In the genomic region with DNA sequence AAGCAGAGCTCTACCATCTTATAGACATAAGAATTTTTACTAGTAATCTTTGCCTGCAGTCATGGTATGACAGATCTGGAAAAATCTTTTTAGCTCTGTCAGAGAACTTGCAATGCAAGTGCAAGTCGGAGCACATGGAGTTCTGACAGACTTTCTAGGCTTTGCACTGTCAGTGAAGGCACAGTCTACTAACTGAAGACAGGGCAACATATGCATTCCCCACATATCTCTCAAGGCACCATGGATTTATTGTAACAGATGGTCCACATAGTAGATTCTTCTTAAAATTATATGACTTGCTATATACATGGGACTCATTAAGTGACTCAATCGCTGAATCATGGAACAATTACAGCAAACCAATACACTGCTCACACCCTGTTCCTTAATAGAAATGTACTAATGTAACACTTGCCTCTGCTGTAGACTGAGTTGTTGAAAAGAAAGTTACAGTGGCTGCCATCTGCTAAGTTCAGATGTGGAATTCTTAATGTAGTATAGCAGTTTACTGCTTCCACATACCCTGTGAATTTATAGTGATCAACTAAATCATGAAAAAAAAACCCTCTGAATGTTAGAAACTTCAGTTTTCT, we compare ENCODE assay signal across 23 mouse cellular contexts.
DNase-seq lines count a peak whose midpoint lies in the region; ATAC-seq and TF ChIP-seq lines count a peak whose summit lies in the region.
"Had no signal": no experiment of that assay in that cellular context is flagged by ENCODE, and none has a peak within 500 bp of the region (broad histone marks: within the 10 kb centered on the region; RNA-seq: fewer than 3 reads in every experiment).

No protein-coding gene starts in this region.

- H3K9me3 ChIP-seq in forebrain, embryonic 13.5 days (replicated peaks) = peaks cover 6% of the 10 kb centered on the region
- H3K9me3 ChIP-seq in forebrain, embryonic 11.5 days (ENCODE audit: control insufficient read depth, low read length) = no peaks in the 10 kb centered on the region
- no peaks in the 10 kb centered on the region; the same call in 1 of the 2 replicates for H3K9me3 ChIP-seq in forebrain, embryonic 16.5 days (ENCODE audit: control insufficient read depth, low read length)
- H3K9me3 ChIP-seq: embryonic facial prominence, embryonic 13.5 days; heart, embryonic 13.5 days had no signal

- peak; percentile 46; the same call in 1 of the 2 replicates for ATAC-seq in forebrain, embryonic 13.5 days
- ATAC-seq in forebrain, embryonic 11.5 days (replicated peaks; ENCODE audit: low FRiP score) = no peak
- ATAC-seq in forebrain, embryonic 16.5 days = peak; percentile 56
- ATAC-seq: hindbrain, embryonic 16.5 days; inflammation-experienced regulatory T-cells, adult 6 months; intestine, postnatal 0 days had no signal

- H3K9ac ChIP-seq in forebrain, embryonic 13.5 days = no peak overlapping the region
- no peak overlapping the region for H3K9ac ChIP-seq in forebrain, embryonic 11.5 days (ENCODE audit: low read length)
- no peak overlapping the region for H3K9ac ChIP-seq in forebrain, embryonic 16.5 days (replicated peaks; ENCODE audit: low read depth, low read length)
- H3K9ac ChIP-seq: embryonic facial prominence, embryonic 13.5 days; heart, embryonic 13.5 days; hindbrain, embryonic 12.5 days had no signal

- H3K36me3 ChIP-seq in forebrain, embryonic 13.5 days (ENCODE audit: poor library complexity, severe bottlenecking) = no peaks in the 10 kb centered on the region
- no peaks in the 10 kb centered on the region for H3K36me3 ChIP-seq in forebrain, embryonic 11.5 days (ENCODE audit: control insufficient read depth, insufficient read depth, low read length)
- H3K36me3 ChIP-seq in forebrain, embryonic 16.5 days (ENCODE audit: control insufficient read depth, insufficient read depth) = no peaks in the 10 kb centered on the region
- H3K36me3 ChIP-seq: embryonic facial prominence, embryonic 13.5 days; heart, embryonic 13.5 days; hindbrain, embryonic 12.5 days had no signal

- H3K4me2 ChIP-seq in forebrain, embryonic 13.5 days = no peak overlapping the region
- no peak overlapping the region for H3K4me2 ChIP-seq in forebrain, embryonic 11.5 days (ENCODE audit: low read depth, low read length, severe bottlenecking)
- H3K4me2 ChIP-seq in forebrain, embryonic 16.5 days (ENCODE audit: low read length) = no peak overlapping the region
- H3K4me2 ChIP-seq: embryonic facial prominence, embryonic 13.5 days; heart, embryonic 13.5 days; hindbrain, embryonic 12.5 days had no signal

- H3K4me1 ChIP-seq in forebrain, embryonic 13.5 days = peaks cover 6% of the 10 kb centered on the region; the same call in 1 of the 2 replicates
- no peaks in the 10 kb centered on the region for H3K4me1 ChIP-seq in forebrain, embryonic 11.5 days (replicated peaks; ENCODE audit: control insufficient read depth, insufficient read depth, low read length)
- H3K4me1 ChIP-seq in forebrain, embryonic 16.5 days (replicated peaks; ENCODE audit: control insufficient read depth, insufficient read depth, low read length) = 0 out of 2 replicates have a peak, but pooled peaks cover 2% of the 10 kb centered on the region
- H3K4me1 ChIP-seq: embryonic facial prominence, embryonic 13.5 days; heart, embryonic 13.5 days; hindbrain, embryonic 12.5 days had no signal

- H3K27ac ChIP-seq in forebrain, embryonic 13.5 days = no peak overlapping the region
- H3K27ac ChIP-seq in forebrain, embryonic 11.5 days (ENCODE audit: low read depth, low read length) = no peak overlapping the region
- H3K27ac ChIP-seq in forebrain, embryonic 16.5 days (ENCODE audit: low read length) = no peak overlapping the region
- no peak overlapping the region for H3K27ac ChIP-seq in gastrocnemius, adult 2 months
- H3K27ac ChIP-seq: embryonic facial prominence, embryonic 13.5 days; heart, embryonic 13.5 days; hindbrain, embryonic 12.5 days had no signal

- H3K27me3 ChIP-seq in forebrain, embryonic 13.5 days = no peaks in the 10 kb centered on the region
- no peaks in the 10 kb centered on the region for H3K27me3 ChIP-seq in forebrain, embryonic 11.5 days (ENCODE audit: control insufficient read depth, insufficient read depth, low read length)
- no peaks in the 10 kb centered on the region for H3K27me3 ChIP-seq in forebrain, embryonic 16.5 days (replicated peaks; ENCODE audit: control insufficient read depth, insufficient read depth, low read length)
- H3K27me3 ChIP-seq: embryonic facial prominence, embryonic 13.5 days; heart, embryonic 13.5 days; hindbrain, embryonic 12.5 days had no signal

- H3K4me3 ChIP-seq in forebrain, embryonic 13.5 days = no peak overlapping the region
- H3K4me3 ChIP-seq in forebrain, embryonic 11.5 days (ENCODE audit: low read depth, low read length) = no peak overlapping the region
- no peak overlapping the region for H3K4me3 ChIP-seq in forebrain, embryonic 16.5 days (replicated peaks; ENCODE audit: low read length)
- H3K4me3 ChIP-seq in gastrocnemius, adult 2 months = no peak overlapping the region
- H3K4me3 ChIP-seq: embryonic facial prominence, embryonic 13.5 days; erythroblast, embryonic 14.5 days; heart, embryonic 13.5 days; hindbrain, embryonic 12.5 days had no signal

- DNase-seq in forebrain, embryonic 11.5 days (ENCODE audit: low spot score) = no peak
- peak; percentile 15 for DNase-seq in frontal cortex, adult 2 months (ENCODE audit: extremely low spot score in 1 of 2, low spot score in 1 of 2)
- DNase-seq in frontal cortex, postnatal 14 days (ENCODE audit: low spot score in 2 of 2) = no peak
- peak; percentile 32 for DNase-seq in brain, adult 2 months (ENCODE audit: low read depth, low spot score)
- DNase-seq in gastrocnemius, adult 2 months = no peak
- DNase-seq in kidney, postnatal 10 days = no peak
- DNase-seq: adrenal gland, postnatal 10 days; cerebellum, adult 2 months; cerebellum, postnatal 10 days; embryo, embryonic 11 days; gastrocnemius, postnatal 36 days; heart, adult 11 months; heart, postnatal 36 days; kidney, adult 8-10 months had no signal

- 84% methylated on average over 2 of the region's 2 CpGs for WGBS in forebrain, embryonic 13.5 days
- WGBS in forebrain, embryonic 11.5 days = 86% methylated on average over 2 of the region's 2 CpGs
- 55% methylated on average over 2 of the region's 2 CpGs for WGBS in forebrain, embryonic 16.5 days

- no peak for TF ChIP-seq CTCF in gastrocnemius, adult 2 months (IDR thresholded peaks at IDR 0.05)

- intact Hi-C loops in gastrocnemius, adult 2 months (cut with DNase I) = no loop called here

Comparison
In these comparisons a context has a peak if more than half of its experiments do, and no peak if none do; other contexts are left out.
1. DNase-seq: peak in frontal cortex, adult 2 months (2 of 2) and brain, adult 2 months (single experiment); none in forebrain, embryonic 11.5 days (single experiment), frontal cortex, postnatal 14 days (0 of 2), gastrocnemius, adult 2 months (single experiment) and kidney, postnatal 10 days (single experiment).